Mouse (Mus musculus): ENCODE measurements around the gene AI467606. TPM values are rescaled to one million over a fixed set of nuclear protein-coding genes. Genes with fewer than 3 reads are reported as not detected.
A peak's percentile ranks its signal among the peaks of the same experiment; 100 is the strongest.

AI467606 gene
- total RNA-seq, 2 experiments from 2014 or later, result 1.2 TPM

- TF ChIP-seq CTCF (IDR thresholded peaks at IDR 0.05), result no peak
- no peak for DNase-seq (ENCODE audit: extremely low spot score in 1 of 2, low spot score in 2 of 2)
- Histone ChIP-seq H3K27ac (peak overlapping the region; percentile 30; the same call in 1 of the 2 replicates), H3K4me3 (no peak overlapping the region)
- intact Hi-C loops (cut with DNase I), result loop anchor here (1.0 to 10.0 kb wide), 3 partner anchors 128 to 468 kb away; partner anchors contain the start of gene Sgf29
These were observed 21.9 kb downstream of the AI467606 start for GRCm38 (mm10) chr7:127112921-127113597.

DNA sequence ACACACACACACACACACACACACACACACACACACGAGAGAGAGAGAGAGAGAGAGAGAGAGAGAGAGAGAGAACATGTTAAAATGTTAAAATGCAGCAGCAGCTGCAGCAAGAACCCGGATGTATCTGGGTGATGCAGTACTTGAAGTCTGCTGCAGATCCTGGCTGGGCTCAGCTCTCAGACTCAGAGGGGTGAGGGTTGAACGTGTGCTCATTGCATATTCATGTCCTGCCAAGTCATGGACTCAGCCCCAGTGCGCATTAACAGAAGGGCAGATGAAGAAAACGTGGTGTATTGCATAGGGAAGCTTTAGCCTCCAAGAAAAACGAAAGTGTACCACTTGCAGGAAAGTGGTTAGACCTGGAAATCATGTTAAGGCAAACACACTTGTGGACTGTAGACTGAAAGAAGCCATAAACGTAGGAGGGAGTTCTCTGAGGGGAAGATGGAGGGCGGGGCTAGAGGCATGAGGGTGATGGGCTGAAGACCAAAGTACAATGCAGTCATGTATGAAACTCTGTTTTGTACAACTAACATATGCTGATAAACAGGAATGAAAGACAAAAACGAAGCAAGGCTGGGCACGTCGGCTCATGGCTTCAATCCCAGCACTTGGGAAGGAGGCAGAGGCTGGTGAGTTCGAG lies 22.6 kb downstream of the AI467606 start:
- peak overlapping the region; percentile 24; the same call in 1 of the 2 replicates for H3K27ac ChIP-seq
- H3K4me3 ChIP-seq, result no peak overlapping the region
- no peak for TF ChIP-seq CTCF (IDR thresholded peaks at IDR 0.05)
- intact Hi-C loops (cut with DNase I), result loop anchor here (5.0 to 10.0 kb wide), 2 partner anchors 351 to 469 kb away; partner anchors contain the start of gene Sgf29
- DNase-seq (ENCODE audit: extremely low spot score in 1 of 2, low spot score in 2 of 2), result no peak

- no peak for TF ChIP-seq CTCF (IDR thresholded peaks at IDR 0.05)
- no peak overlapping the region for H3K27ac ChIP-seq
- DNase-seq (ENCODE audit: extremely low spot score in 1 of 2, low spot score in 2 of 2), result no peak
- H3K4me3 ChIP-seq, result no peak overlapping the region
- intact Hi-C loops (cut with DNase I), result loop anchor here (5.0 to 10.0 kb wide), 2 partner anchors 353 to 470 kb away; partner anchors contain the start of gene Sgf29
These were observed 23.8 kb downstream of the AI467606 start for GRCm38 (mm10) chr7:127114920-127115319.

DNA sequence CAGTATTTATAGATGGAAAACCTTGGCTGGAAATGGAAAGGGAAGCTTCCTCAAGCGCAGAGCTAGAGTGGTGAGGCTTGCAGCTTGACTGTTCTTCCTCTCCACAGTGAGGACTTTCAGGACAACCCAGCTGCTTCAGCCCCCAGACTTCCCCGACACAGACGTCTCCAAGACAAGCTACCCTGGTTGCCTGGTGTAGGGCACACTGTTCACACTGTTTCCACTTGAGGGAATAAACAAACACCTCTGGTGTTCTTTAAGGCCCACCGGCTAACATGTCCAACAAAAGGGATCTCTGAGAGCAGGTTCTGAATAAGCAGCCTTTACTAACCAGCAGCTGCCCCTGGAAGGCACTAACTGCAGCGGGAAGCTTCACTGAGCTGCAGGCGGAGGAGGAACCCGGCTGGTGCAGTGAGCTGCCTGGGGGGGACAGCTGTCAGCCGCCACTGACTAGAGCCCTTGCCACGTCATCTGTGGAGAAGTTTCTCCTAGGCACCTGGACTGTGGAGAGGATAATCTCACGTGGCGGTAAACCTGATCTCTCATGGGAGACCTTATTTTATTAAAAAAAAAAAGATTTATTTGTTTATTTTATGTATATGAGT lies 25.3 kb downstream of the AI467606 start:
- no peak for DNase-seq (ENCODE audit: extremely low spot score in 1 of 2, low spot score in 2 of 2)
- TF ChIP-seq CTCF (IDR thresholded peaks at IDR 0.05), result no peak
- intact Hi-C loops (cut with DNase I), result loop anchor here (10.0 kb wide), 1 partner anchor 472 kb away; the partner anchor contains the start of gene Sgf29
- Histone ChIP-seq H3K4me3 (no peak overlapping the region), H3K27ac (peak overlapping the region; percentile 55)

GRCm38 (mm10) chr7:127117948-127118347 lies 26.8 kb downstream of the AI467606 start:
- Histone ChIP-seq H3K4me3 (no peak overlapping the region), H3K27ac (no peak overlapping the region)
- DNase-seq (ENCODE audit: extremely low spot score in 1 of 2, low spot score in 2 of 2), result no peak
- intact Hi-C loops (cut with DNase I), result loop anchor here (1.0 to 10.0 kb wide), 2 partner anchors 67 to 473 kb away; partner anchors contain the start of gene Sgf29
- peak; percentile 36 for TF ChIP-seq CTCF (IDR thresholded peaks at IDR 0.05)

DNA sequence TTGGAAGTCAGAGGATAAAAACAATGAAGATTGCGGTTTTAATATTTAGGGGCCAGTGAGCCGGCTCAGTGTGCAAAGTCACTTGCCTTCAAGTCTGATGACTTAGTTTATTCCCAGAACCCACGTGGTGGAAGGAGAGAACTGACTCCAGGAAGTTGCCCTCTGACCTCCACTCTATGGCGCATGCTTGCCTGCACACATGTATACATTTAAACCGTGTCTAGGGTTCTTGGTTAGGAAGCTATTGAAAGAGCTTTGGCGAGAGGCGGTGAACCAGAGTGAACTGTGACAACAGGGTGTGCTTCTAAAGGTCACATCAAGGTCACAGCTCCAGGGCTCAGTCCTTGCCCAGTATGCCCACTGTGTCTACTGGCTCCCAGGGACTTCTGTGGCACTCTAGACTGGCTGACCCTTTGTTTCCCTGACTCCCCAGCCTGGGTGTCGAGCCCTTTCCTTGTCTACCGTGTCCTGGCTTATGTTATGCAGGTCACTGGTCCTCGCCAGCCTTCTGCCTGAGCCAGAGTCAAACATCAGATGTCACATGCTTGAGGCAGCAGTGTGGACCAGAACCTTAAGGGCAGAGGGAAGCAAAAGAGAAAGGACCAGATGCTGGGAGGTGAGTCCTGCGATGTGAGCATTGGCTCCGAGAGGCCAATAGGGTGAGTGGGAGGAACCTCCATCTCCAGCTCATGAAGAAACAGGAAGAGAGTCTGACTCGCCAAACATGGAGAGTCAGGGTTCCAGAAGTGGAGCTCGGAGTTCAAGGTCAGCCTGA lies 27.7 kb downstream of the AI467606 start:
- Histone ChIP-seq H3K27ac (no peak overlapping the region), H3K4me3 (no peak overlapping the region)
- no peak for TF ChIP-seq CTCF (IDR thresholded peaks at IDR 0.05)
- intact Hi-C loops (cut with DNase I), result loop anchor here (1.0 to 10.0 kb wide), 2 partner anchors 66 to 474 kb away; partner anchors contain the start of gene Sgf29
- no peak for DNase-seq (ENCODE audit: extremely low spot score in 1 of 2, low spot score in 2 of 2)

DNA sequence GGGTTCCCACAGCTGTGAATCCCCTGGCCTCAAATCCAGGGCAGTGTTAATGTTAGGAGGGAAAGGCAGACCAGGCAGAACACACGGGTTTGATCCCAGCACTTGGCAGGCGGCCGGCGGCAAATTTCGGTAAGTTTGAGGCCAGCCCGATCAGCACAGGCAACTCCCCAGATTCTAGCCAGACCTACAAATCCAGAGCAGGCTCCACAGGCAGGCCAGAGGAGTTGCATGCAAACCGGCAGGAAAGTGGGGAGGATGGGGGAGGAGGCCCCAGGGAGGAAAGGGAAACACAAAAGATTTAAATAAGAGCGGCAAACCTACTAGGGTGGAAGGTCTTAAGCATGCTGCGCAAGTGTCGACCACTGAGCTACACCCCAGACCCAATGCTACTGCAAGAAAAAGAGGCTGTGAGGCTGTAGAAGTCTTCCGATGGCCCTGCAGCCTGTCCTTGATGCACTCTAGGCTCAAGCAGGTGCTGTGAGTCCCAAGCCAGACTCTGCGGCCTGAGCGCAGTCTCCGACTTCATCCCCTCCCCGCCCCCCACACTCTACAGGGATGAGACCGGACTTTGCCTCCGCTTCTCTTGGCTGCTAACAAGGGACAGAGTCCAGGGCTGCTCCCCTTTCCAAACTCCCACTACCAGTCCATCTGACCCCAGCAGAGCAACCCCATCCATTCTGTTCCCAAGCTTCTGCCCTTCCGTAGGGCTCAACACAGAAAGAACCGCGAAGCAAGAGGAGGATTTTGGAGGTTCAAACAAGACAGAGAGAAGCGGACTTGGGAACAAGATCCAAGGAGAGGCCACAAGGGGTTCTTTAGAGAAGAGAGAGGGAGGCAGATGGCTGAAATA lies 30.1 kb downstream of the AI467606 start:
- intact Hi-C loops (cut with DNase I), result no loop called here
- Histone ChIP-seq H3K27ac (no peak overlapping the region), H3K4me3 (no peak overlapping the region)
- DNase-seq (ENCODE audit: extremely low spot score in 1 of 2, low spot score in 2 of 2), result no peak
- no peak for TF ChIP-seq CTCF (IDR thresholded peaks at IDR 0.05)

DNA sequence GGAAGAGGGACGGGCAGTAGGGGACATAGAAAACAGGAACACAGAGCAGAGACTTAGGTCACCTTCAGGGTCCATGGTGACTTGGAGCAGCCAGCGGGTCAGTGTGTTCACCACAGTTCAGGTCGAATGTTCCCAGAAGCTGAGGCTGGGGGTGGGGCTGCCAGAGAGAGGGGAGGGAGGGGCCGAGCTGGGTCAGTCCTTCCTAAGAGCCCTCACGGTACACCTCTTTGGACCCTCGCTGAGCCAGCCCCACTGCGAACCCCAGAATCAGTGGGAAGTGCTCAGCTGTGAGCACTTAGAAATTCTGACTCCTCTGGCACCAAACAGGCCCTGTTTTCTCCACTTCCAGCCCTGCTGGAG lies 30.7 kb downstream of the AI467606 start, which contains the start of gene Qprt:
Gene Qprt, minus strand, starts transcription at position 316 of the 360 bp plus-strand sequence.
- DNase-seq (ENCODE audit: extremely low spot score in 1 of 2, low spot score in 2 of 2), result no peak
- H3K27ac ChIP-seq, result no peak within 1 kb of the TSS
- TF ChIP-seq CTCF (IDR thresholded peaks at IDR 0.05), result no peak
- H3K4me3 ChIP-seq, result no peak within 1 kb of the TSS
- intact Hi-C loops (cut with DNase I), result no loop called here

DNA sequence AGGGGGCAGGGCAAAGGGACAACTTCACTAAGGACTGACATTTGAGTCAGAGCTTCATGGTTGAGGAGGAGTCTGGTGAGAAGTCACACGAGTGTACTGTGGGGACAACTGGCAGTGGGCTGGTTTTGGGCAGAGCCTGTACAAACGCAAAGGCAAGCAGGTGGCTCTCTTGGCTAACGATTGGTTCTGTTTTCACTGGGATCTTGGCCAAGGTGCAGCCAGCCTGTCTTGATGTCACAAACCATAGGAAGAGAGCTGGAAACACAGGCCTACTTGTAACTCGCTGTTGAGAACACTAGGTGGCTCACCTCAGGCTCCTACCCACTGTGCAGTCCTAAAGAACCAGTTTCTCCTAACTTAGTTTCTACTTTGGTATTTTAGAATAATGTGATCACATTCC lies 38.5 kb downstream of the AI467606 start:
- TF ChIP-seq CTCF (IDR thresholded peaks at IDR 0.05), result peak; percentile 71
- intact Hi-C loops (cut with DNase I), result loop anchor here (2.0 kb wide), 1 partner anchor 55 kb away; no protein-coding TSS in a partner anchor
- H3K4me3 ChIP-seq, result no peak overlapping the region
- H3K27ac ChIP-seq, result no peak overlapping the region
- DNase-seq (ENCODE audit: extremely low spot score in 1 of 2, low spot score in 2 of 2), result peak in 1 of 2 experiments; percentile 54

DNA sequence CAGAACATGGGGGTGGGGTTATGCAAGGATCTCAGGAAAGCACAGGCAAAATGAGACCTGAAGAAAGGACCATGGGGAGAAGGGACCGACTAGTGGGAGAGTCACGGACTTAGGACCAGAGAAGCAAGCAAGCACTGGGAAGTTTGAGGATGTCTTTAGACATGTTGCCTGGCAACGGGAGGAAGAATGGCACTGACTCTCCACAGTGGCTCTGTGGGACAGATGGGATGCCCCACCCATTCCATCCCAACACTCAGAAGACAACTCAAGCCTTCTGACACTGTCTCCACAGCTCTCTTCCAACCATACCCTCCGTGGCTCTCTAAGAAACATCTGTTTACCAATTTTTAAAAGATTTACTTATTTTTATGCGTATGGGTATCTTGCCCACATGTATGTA lies 42.0 kb downstream of the AI467606 start:
- no peak for DNase-seq (ENCODE audit: extremely low spot score in 1 of 2, low spot score in 2 of 2)
- H3K27ac ChIP-seq, result no peak overlapping the region
- intact Hi-C loops (cut with DNase I), result no loop called here
- no peak for TF ChIP-seq CTCF (IDR thresholded peaks at IDR 0.05)
- H3K4me3 ChIP-seq, result no peak overlapping the region
